Mouse (Mus musculus) liver, embryonic 13.5 days (tissue): ENCODE results near the gene Elane. TPM values are rescaled to one million over a fixed set of nuclear protein-coding genes. Genes with fewer than 3 reads are reported as not detected.

Source experiments
- ATAC-seq: fragments of 200-750 bp; cut with Nextera tagmentation; 2 replicates; pipeline ENCODE4 v1.8.0; 2017; ENCODE audit warnings: low read depth, mild to moderate bottlenecking, moderate number of reproducible peaks, moderate library complexity
- DNase-seq: peaks from one replicate; pipeline ENCODE4 v3.0.0; 2022
- H3K27ac ChIP-seq: fragments of 300-500 bp; sonication (generic); 2 replicates; pipeline ENCODE4 v1.5.1; 2015; ENCODE audit warnings: moderate library complexity, mild to moderate bottlenecking, inconsistent platforms
- H3K27me3 ChIP-seq: fragments of 300-500 bp; sonication (generic); 2 replicates; pipeline ENCODE4 v1.6.1; 2015; ENCODE audit warnings: mild to moderate bottlenecking, inconsistent platforms
- H3K36me3 ChIP-seq: fragments of 300-500 bp; sonication (generic); 2 replicates; pipeline ENCODE4 v1.6.1; 2015; ENCODE audit warnings: mild to moderate bottlenecking, inconsistent platforms
- H3K4me1 ChIP-seq: fragments of 300-500 bp; sonication (generic); replicated peaks from 2 replicates; pipeline ENCODE4 v1.6.1; 2015; ENCODE audit warnings: inconsistent platforms
- H3K4me2 ChIP-seq: fragments of 300-500 bp; sonication (generic); 2 replicates; pipeline ENCODE4 v1.6.1; 2015; ENCODE audit warnings: inconsistent platforms, mild to moderate bottlenecking, moderate library complexity
- H3K4me3 ChIP-seq: fragments of 300-500 bp; sonication (generic); replicated peaks from 2 replicates; pipeline ENCODE4 v1.5.1; 2015; ENCODE audit warnings: mild to moderate bottlenecking, inconsistent platforms
- H3K9ac ChIP-seq: fragments of 300-500 bp; sonication (generic); 2 replicates; pipeline ENCODE4 v1.6.1; 2015; ENCODE audit warnings: mild to moderate bottlenecking, inconsistent platforms
- H3K9me3 ChIP-seq: fragments of 300-500 bp; sonication (generic); replicated peaks from 2 replicates; pipeline ENCODE4 v1.6.1; 2016; ENCODE audit warnings: inconsistent platforms
- WGBS: fragments of 180-500 bp; shearing (Covaris S2); methylation state at CpG from one replicate; pipeline ENCODE4 v1.1.7; 2015; ENCODE audit not compliant: insufficient replicate concordance; 5-methylcytosine and 5-hydroxymethylcytosine counted together
- polyA plus RNA-seq: library from polyadenylated mRNA; unstranded; fragments of >200 nt; fragmentation: Nextera tagmentation; extraction: Ambion mirVana; gene quantifications from 2 replicates; pipeline ENCODE4 v1.2.1, GENCODE M21; 2015

Gene Elane
- polyA plus RNA-seq, 1 experiment from 2014 or later: 59.3 TPM

GRCm38 (mm10) chr10:79872862-79873261 is 13.2 kb upstream of the Elane start:
- 22% methylated on average over 3 of the region's 3 CpGs for WGBS
- no peak overlapping the region for H3K9ac ChIP-seq
- peaks cover 33% of the 10 kb centered on the region for H3K27me3 ChIP-seq
- peaks cover 23% of the 10 kb centered on the region for H3K4me1 ChIP-seq
- no peaks in the 10 kb centered on the region for H3K9me3 ChIP-seq
- ATAC-seq (no peak), DNase-seq (no peak)
- H3K36me3 ChIP-seq: no peaks in the 10 kb centered on the region
- no peak overlapping the region for H3K27ac ChIP-seq
- H3K4me2 ChIP-seq: no peak overlapping the region; the same call in 1 of the 2 replicates
- no peak overlapping the region for H3K4me3 ChIP-seq

GRCm38 (mm10) chr10:79873313-79873712 is 12.7 kb upstream of the Elane start:
- Histone ChIP-seq H3K4me1 (peaks cover 28% of the 10 kb centered on the region), H3K9ac (no peak overlapping the region), H3K36me3 (no peaks in the 10 kb centered on the region), H3K4me2 (no peak overlapping the region; the same call in 1 of the 2 replicates), H3K4me3 (peak overlapping the region; percentile 58), H3K9me3 (no peaks in the 10 kb centered on the region), H3K27me3 (peaks cover 33% of the 10 kb centered on the region), H3K27ac (no peak overlapping the region)
- ATAC-seq: no peak
- 9% methylated on average over 6 of the region's 6 CpGs for WGBS
- no peak for DNase-seq

GRCm38 (mm10) chr10:79873715-79874289 is 12.2 kb upstream of the Elane start:
- ATAC-seq: no peak
- Histone ChIP-seq H3K36me3 (no peaks in the 10 kb centered on the region), H3K4me2 (peak overlapping the region; percentile 75), H3K9me3 (no peaks in the 10 kb centered on the region), H3K27me3 (peaks cover 33% of the 10 kb centered on the region), H3K4me1 (peaks cover 32% of the 10 kb centered on the region), H3K4me3 (peak overlapping the region; percentile 58), H3K9ac (peak overlapping the region; percentile 62), H3K27ac (no peak overlapping the region)
- WGBS: 3% methylated on average over 26 of the region's 26 CpGs
- DNase-seq: no peak

- no peak within 1 kb of the TSS for H3K27ac ChIP-seq
- no peaks in the 10 kb centered on the region for H3K9me3 ChIP-seq
- peak within 1 kb of the TSS; percentile 58 for H3K4me3 ChIP-seq
- peaks cover 35% of the 10 kb centered on the region for H3K27me3 ChIP-seq
- H3K9ac ChIP-seq: peak within 1 kb of the TSS; percentile 62
- DNase-seq (no peak), ATAC-seq (no peak; the same call in 1 of the 2 replicates)
- H3K4me1 ChIP-seq: peaks cover 35% of the 10 kb centered on the region
- under 1% methylated on average over 34 of the region's 57 CpGs for WGBS
- no peaks in the 10 kb centered on the region for H3K36me3 ChIP-seq
- H3K4me2 ChIP-seq: peak within 1 kb of the TSS; percentile 75
These were observed 11.7 kb upstream of the Elane start, which contains the start of the genes Prtn3 and Plppr3 for GRCm38 (mm10) chr10:79874290-79874862. Gene Prtn3 (plus strand): TSS chr10:79874476. Gene Plppr3 (minus strand): TSS chr10:79874634.

- Histone ChIP-seq H3K4me1 (peaks cover 62% of the 10 kb centered on the region), H3K27me3 (peaks cover 43% of the 10 kb centered on the region), H3K4me2 (no peak overlapping the region), H3K36me3 (no peaks in the 10 kb centered on the region), H3K9me3 (no peaks in the 10 kb centered on the region), H3K27ac (peak overlapping the region; percentile 44), H3K9ac (no peak overlapping the region), H3K4me3 (no peak overlapping the region)
- ATAC-seq (no peak), DNase-seq (no peak)
- 9% methylated on average over 1 of the region's 1 CpGs for WGBS
These were observed 8.9 kb upstream of the Elane start for GRCm38 (mm10) chr10:79877174-79877573.

DNA sequence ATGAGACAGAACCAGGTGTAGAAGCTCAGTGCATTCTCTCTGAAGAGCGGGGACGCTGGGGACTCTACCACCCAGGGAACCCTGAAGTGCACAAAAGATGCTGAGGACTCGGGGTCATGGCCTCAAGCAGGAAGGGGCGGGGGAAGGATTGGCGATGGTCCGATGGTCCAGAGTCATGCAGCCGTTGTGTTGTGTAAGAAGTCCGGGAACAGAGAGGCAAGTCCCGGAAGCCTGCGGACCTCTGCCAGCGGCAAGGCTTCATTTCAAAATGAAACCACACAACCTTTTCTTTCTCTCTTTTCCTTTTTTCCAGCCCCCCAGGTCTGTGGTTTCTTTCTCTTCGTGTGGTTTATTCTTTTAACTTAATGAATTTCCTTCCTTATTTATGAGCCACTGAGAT is 8.3 kb upstream of the Elane start:
- Histone ChIP-seq H3K36me3 (no peaks in the 10 kb centered on the region), H3K9me3 (no peaks in the 10 kb centered on the region), H3K4me3 (no peak overlapping the region), H3K4me1 (peaks cover 68% of the 10 kb centered on the region), H3K27ac (peak overlapping the region; percentile 44), H3K9ac (no peak overlapping the region), H3K27me3 (peaks cover 44% of the 10 kb centered on the region), H3K4me2 (peak overlapping the region; percentile 28)
- DNase-seq (no peak), ATAC-seq (no peak)
- 10% methylated on average over 12 of the region's 12 CpGs for WGBS

GRCm38 (mm10) chr10:79879527-79879926 is 6.5 kb upstream of the Elane start:
- DNase-seq (no peak), ATAC-seq (no peak; the same call in 1 of the 2 replicates)
- Histone ChIP-seq H3K36me3 (no peaks in the 10 kb centered on the region), H3K27ac (peak overlapping the region; percentile 55; the same call in 1 of the 2 replicates), H3K4me1 (peaks cover 72% of the 10 kb centered on the region), H3K9ac (no peak overlapping the region; the same call in 1 of the 2 replicates), H3K4me3 (no peak overlapping the region), H3K4me2 (peak overlapping the region; percentile 56), H3K9me3 (no peaks in the 10 kb centered on the region), H3K27me3 (peaks cover 34% of the 10 kb centered on the region)
- 18% methylated on average over 3 of the region's 3 CpGs for WGBS

GRCm38 (mm10) chr10:79880721-79881120 is 5.3 kb upstream of the Elane start:
- Histone ChIP-seq H3K4me2 (peak overlapping the region; percentile 56), H3K9me3 (no peaks in the 10 kb centered on the region), H3K27ac (peak overlapping the region; percentile 55), H3K27me3 (peaks cover 23% of the 10 kb centered on the region; the same call in 1 of the 2 replicates), H3K4me3 (peak overlapping the region; percentile 42), H3K36me3 (no peaks in the 10 kb centered on the region), H3K9ac (0 out of 2 replicates have a peak overlapping the region, but pooled peaks have one; percentile 29), H3K4me1 (peaks cover 72% of the 10 kb centered on the region)
- ATAC-seq (no peak), DNase-seq (no peak)
- WGBS: 8% methylated on average over 9 of the region's 9 CpGs

GRCm38 (mm10) chr10:79881981-79882380 is 4.1 kb upstream of the Elane start:
- H3K27ac ChIP-seq: no peak overlapping the region
- peak overlapping the region; percentile 42 for H3K4me3 ChIP-seq
- H3K4me1 ChIP-seq: peaks cover 67% of the 10 kb centered on the region
- H3K4me2 ChIP-seq: peak overlapping the region; percentile 56
- no peaks in the 10 kb centered on the region for H3K36me3 ChIP-seq
- peaks cover 23% of the 10 kb centered on the region; the same call in 1 of the 2 replicates for H3K27me3 ChIP-seq
- peak; percentile 43; the same call in 1 of the 2 replicates for ATAC-seq
- peak overlapping the region; percentile 29; the same call in 1 of the 2 replicates for H3K9ac ChIP-seq
- no peaks in the 10 kb centered on the region for H3K9me3 ChIP-seq
- WGBS: 3% methylated on average over 22 of the region's 22 CpGs
- peak; percentile 51 for DNase-seq

DNA sequence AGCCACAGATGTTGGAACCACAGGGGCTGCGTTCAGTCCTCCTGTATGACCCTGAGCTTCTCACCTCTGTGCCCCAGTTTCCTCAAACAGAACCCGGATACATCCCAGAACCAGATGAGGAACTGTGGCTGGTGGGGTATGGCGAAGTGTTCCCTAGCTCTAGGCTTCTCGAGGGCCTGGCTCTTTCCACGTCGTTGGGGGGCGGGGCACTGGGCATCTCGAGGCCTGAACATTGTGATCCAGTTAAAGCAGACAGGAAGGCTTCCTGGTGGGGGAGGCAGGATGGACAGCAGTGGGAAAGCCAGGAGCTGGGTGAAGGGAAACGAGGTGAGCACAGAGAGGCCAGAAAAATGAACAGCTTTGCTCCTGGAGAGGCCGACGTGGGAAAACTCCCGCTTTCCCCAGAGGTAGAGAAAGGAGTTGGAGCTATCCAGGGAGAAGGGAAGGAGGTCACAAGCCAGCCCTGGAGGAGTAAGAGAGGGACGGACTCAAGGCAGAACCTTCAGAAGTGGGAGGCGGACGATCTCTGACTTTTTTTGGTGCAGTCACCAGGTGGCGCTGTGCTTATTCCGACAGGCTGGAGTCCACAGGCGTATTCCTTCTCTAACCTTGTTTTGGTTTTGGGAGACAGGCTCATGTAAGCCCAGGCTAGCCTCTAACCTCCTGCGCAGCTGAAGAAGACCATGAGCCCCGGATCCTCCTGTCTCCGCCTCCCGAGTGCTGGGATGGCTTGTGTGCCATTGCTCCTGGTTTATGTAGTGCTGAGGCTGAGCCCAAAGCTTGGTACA is 2.6 kb upstream of the Elane start:
- H3K36me3 ChIP-seq: no peaks in the 10 kb centered on the region
- 0 out of 2 replicates have a peak overlapping the region, but pooled peaks have one; percentile 8 for H3K4me2 ChIP-seq
- H3K4me1 ChIP-seq: peaks cover 52% of the 10 kb centered on the region
- H3K9ac ChIP-seq: no peak overlapping the region; the same call in 1 of the 2 replicates
- WGBS: 15% methylated on average over 22 of the region's 22 CpGs
- H3K4me3 ChIP-seq: no peak overlapping the region
- H3K27ac ChIP-seq: no peak overlapping the region
- ATAC-seq: 0 out of 2 replicates have a peak, but pooled peaks have one; percentile 1
- no peaks in the 10 kb centered on the region for H3K9me3 ChIP-seq
- DNase-seq: peak; percentile 64
- H3K27me3 ChIP-seq: peaks cover 23% of the 10 kb centered on the region; the same call in 1 of the 2 replicates

DNA sequence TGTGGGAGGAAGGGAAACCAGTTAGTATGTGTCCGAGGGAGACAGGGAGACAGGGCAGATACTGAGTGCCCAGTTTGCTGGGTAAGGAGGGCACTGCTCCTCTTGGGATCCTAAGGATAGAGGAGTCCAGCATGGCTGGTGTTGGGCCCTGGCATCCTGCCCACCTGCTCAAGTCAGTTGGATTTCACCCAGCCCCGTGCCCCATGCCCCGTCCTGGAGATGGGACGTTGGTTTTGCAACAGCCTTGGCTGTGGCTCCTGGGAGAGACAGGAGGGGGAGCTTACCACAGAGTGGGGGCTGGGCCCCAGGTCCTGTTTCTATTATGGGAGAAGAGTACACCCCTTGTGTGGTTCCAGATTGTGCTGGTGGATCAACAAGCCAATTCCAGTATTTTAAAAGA is 1.6 kb upstream of the Elane start:
- Histone ChIP-seq H3K36me3 (no peaks in the 10 kb centered on the region), H3K4me2 (no peak overlapping the region), H3K9ac (no peak overlapping the region), H3K27me3 (peaks cover 21% of the 10 kb centered on the region; the same call in 1 of the 2 replicates), H3K9me3 (no peaks in the 10 kb centered on the region), H3K27ac (no peak overlapping the region), H3K4me1 (peaks cover 45% of the 10 kb centered on the region), H3K4me3 (no peak overlapping the region)
- DNase-seq (no peak), ATAC-seq (no peak)
- 32% methylated on average over 4 of the region's 4 CpGs for WGBS
